Mouse (Mus musculus) intestine, embryonic 16.5 days (tissue): ENCODE measurements around the gene Fam181b. TPM values are rescaled to one million over a fixed set of nuclear protein-coding genes. Genes with fewer than 3 reads are reported as not detected.

Experiments used
- ATAC-seq: fragments of 200-750 bp; cut with Nextera tagmentation; 2 replicates; pipeline ENCODE4 v1.8.0; 2017; ENCODE audit warnings: moderate TSS enrichment, moderate library complexity
- H3K27ac ChIP-seq: fragments of 300-500 bp; sonication (generic); 2 replicates; pipeline ENCODE4 v1.5.1; 2014; ENCODE audit warnings: mild to moderate bottlenecking, low read length
- H3K27me3 ChIP-seq: fragments of 300-500 bp; sonication (generic); replicated peaks from 2 replicates; pipeline ENCODE4 v1.6.1; 2014; ENCODE audit warnings: low read length, control low read depth, mixed read lengths; ENCODE audit not compliant: control insufficient read depth, insufficient read depth
- H3K36me3 ChIP-seq: fragments of 300-500 bp; sonication (generic); 2 replicates; pipeline ENCODE4 v1.6.1; 2014; ENCODE audit warnings: low read length, control low read depth; ENCODE audit not compliant: control insufficient read depth, insufficient read depth
- H3K4me1 ChIP-seq: fragments of 300-500 bp; sonication (generic); 2 replicates; pipeline ENCODE4 v1.6.1; 2014; ENCODE audit warnings: low read length, control low read depth, mixed read lengths; ENCODE audit not compliant: control insufficient read depth, insufficient read depth
- H3K4me2 ChIP-seq: fragments of 300-500 bp; sonication (generic); 2 replicates; pipeline ENCODE4 v1.6.1; 2014; ENCODE audit warnings: low read depth, low read length, control low read depth
- H3K4me3 ChIP-seq: fragments of 300-500 bp; sonication (generic); 2 replicates; pipeline ENCODE4 v1.5.1; 2014; ENCODE audit warnings: mild to moderate bottlenecking, low read length
- H3K9ac ChIP-seq: fragments of 300-500 bp; sonication (generic); 2 replicates; pipeline ENCODE4 v1.6.1; 2014; ENCODE audit warnings: low read depth, low read length
- H3K9me3 ChIP-seq: fragments of 300-500 bp; sonication (generic); 2 replicates; pipeline ENCODE4 v1.6.1; 2016; ENCODE audit warnings: low read length, control low read depth; ENCODE audit not compliant: control insufficient read depth
- WGBS: fragments of 180-500 bp; shearing (Covaris S2); extraction: QIAGEN DNeasy Blood & Tissue Kit; methylation state at CpG from one replicate; pipeline ENCODE4 v1.1.7; 2014; 5-methylcytosine and 5-hydroxymethylcytosine counted together
- polyA plus RNA-seq: library from polyadenylated mRNA; unstranded; fragments of >200 nt; fragmentation: Nextera tagmentation; extraction: Ambion mirVana; gene quantifications from 2 replicates; pipeline ENCODE4 v1.2.1, GENCODE M21; 2015

Fam181b gene
- polyA plus RNA-seq, 1 experiment from 2014 or later, result 2.0 TPM

DNA sequence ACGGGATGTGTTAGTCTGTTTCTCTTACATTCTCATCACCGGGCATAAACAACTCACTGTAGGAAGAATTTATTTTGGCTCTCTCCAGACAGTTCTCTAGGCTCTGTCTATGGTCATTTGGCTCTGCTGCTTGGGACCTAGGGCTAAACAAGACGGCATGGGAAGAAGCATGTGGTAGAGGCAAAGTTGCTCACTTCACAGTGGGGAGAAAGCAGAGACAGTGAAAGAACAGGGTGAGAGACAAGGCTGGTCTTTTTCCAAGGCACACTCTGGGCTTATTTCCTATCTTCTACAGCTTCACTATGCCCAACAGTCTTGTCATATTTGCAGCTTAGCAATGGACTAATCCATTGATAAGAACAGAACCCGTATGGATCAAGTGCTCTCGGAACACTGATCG lies 31.4 kb downstream of the Fam181b start:
- no peak overlapping the region for H3K27ac ChIP-seq
- WGBS, result 76% methylated on average over 6 of the region's 6 CpGs

DNA sequence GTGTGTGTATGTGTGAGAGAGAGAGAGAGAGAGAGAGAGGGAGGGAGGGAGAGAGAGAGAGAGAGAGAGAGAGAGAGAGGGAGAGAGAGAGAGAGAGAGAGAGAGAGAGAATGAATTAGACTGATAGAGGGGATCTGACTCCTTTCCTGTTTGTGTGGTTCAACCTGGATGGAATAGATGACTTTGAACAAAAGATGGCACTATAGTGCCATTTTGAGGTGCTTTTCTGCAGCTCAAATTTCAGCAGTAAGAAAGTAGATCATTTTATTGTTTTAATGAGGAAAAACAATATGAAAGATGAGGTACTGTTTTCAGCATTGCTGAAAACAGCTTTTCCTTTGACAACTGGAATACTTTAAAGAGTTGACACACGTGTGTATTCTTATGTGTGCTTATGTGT lies 37.9 kb downstream of the Fam181b start:
- WGBS, result 67% methylated on average over 1 of the region's 1 CpGs
- H3K9ac ChIP-seq, result no peak overlapping the region

More for the DNA sequence above, 31.4 kb downstream of the Fam181b start:
- no peak overlapping the region for H3K4me2 ChIP-seq
- ATAC-seq, result no peak
- no peak overlapping the region for H3K4me3 ChIP-seq
- H3K4me1 ChIP-seq, result no peaks in the 10 kb centered on the region
- H3K9ac ChIP-seq, result no peak overlapping the region
- no peaks in the 10 kb centered on the region for H3K36me3 ChIP-seq
- H3K27me3 ChIP-seq, result no peaks in the 10 kb centered on the region
- no peaks in the 10 kb centered on the region for H3K9me3 ChIP-seq

GRCm38 (mm10) chr7:93123936-93124335 lies 44.3 kb downstream of the Fam181b start:
- 66% methylated on average over 1 of the region's 1 CpGs for WGBS

More for the DNA sequence above, 37.9 kb downstream of the Fam181b start:
- Histone ChIP-seq H3K9me3 (no peaks in the 10 kb centered on the region), H3K4me2 (no peak overlapping the region), H3K4me1 (no peaks in the 10 kb centered on the region), H3K27me3 (no peaks in the 10 kb centered on the region), H3K4me3 (no peak overlapping the region), H3K27ac (no peak overlapping the region), H3K36me3 (no peaks in the 10 kb centered on the region)
- ATAC-seq, result no peak

More at GRCm38 (mm10) chr7:93123936-93124335, 44.3 kb downstream of the Fam181b start:
- Histone ChIP-seq H3K9ac (no peak overlapping the region), H3K4me3 (no peak overlapping the region), H3K4me2 (no peak overlapping the region), H3K4me1 (no peaks in the 10 kb centered on the region), H3K9me3 (no peaks in the 10 kb centered on the region), H3K36me3 (no peaks in the 10 kb centered on the region), H3K27me3 (no peaks in the 10 kb centered on the region), H3K27ac (no peak overlapping the region)
- no peak for ATAC-seq

Other genes with a start within 250 kb of the Fam181b start
- 8.7 and 9.2 TPM in 2 replicates for gene Ddias, start 205.6 kb upstream of the Fam181b start, polyA plus RNA-seq
- 22.8 and 25.3 TPM in 2 replicates for gene Prcp, start 205.4 kb upstream of the Fam181b start, polyA plus RNA-seq